Mouse (Mus musculus): ENCODE results near the gene Ap5s1. TPM values are rescaled to one million over a fixed set of nuclear protein-coding genes. Genes with fewer than 3 reads are reported as not detected.

The Ap5s1 gene
- 10 to 100 TPM; 14.9 to 17.4 TPM for total RNA-seq (2021)
- long read RNA-seq, experiment 1, transcript Ap5s1-203 (3 exons, 1,521 nt), result major isoform, 11 of 20 reads
- long read RNA-seq, experiment 1, transcript Ap5s1-205 (2 exons, 868 nt), result minor isoform, 6 of 20 reads
- long read RNA-seq, experiment 1, partial matches to known transcripts, result 1 of 20 reads
- long read RNA-seq, experiment 1, other reads (novel, unspliced or antisense), result 2 of 20 reads
- long read RNA-seq, experiment 2, transcript Ap5s1-205 (2 exons, 868 nt), result major isoform, 9 of 23 reads
- long read RNA-seq, experiment 2, transcript Ap5s1-203 (3 exons, 1,521 nt), result minor isoform, 7 of 23 reads
- long read RNA-seq, experiment 2, partial matches to known transcripts, result 2 of 23 reads
- long read RNA-seq, experiment 2, other reads (novel, unspliced or antisense), result 3 of 23 reads

- intact Hi-C loops (cut with DNase I; ENCODE audit: low total_unique reads), result no loop called here
- DNase-seq, result no peak
Measured at GRCm38 (mm10) chr2:131206778-131207177, at the start of gene Ap5s1. Gene Ap5s1 (plus strand): TSS chr2:131207078.

GRCm38 (mm10) chr2:131159491-131159910, 47.4 kb upstream of the Ap5s1 start:
- DNase-seq, result no peak
- intact Hi-C loops (cut with DNase I; ENCODE audit: low total_unique reads), result loop anchor here (5.0 kb wide), 1 partner anchor 67 kb away; no protein-coding TSS in a partner anchor

DNA sequence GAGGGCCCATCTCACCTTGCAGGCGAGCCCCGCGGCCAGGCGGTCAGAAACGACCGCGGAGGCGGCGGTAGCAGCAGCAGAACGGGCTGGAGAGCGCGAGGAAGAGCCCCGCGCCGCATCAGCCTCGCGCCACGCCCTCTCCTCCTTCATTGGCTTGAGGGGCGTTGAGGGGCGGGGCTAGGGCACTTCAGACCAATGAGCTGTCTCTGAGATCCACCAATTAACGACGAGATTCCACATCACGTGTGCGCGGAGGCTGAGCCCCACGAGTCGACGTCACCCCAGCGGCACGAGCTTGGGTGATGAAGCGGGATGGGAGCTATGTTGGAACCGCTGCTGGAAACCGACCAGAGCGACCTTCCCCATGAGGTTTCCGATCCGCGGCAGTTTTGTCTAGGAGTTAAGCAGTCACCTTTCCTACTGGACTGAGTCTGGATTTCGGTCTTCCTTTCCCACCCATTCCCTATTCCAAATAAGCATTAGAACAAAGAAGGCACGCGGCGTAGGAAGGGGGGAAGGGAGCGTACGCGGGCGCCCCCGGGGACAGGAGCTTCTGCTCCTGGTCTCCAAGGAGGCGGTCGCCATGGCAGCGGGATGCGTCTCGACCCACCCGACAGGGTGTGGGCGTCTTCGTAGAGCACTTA, 46.8 kb upstream of the Ap5s1 start, which contains the start of gene 1700037H04Rik:
TSS of gene 1700037H04Rik (minus strand) at position 144 of the 644 bp plus-strand sequence.
- peak; percentile 96 for DNase-seq
- intact Hi-C loops (cut with DNase I; ENCODE audit: low total_unique reads), result loop anchor here (5.0 kb wide), 1 partner anchor 68 kb away; no protein-coding TSS in a partner anchor

GRCm38 (mm10) chr2:131160671-131161111, 46.2 kb upstream of the Ap5s1 start:
- intact Hi-C loops (cut with DNase I; ENCODE audit: low total_unique reads), result no loop called here
- no peak for DNase-seq

GRCm38 (mm10) chr2:131163924-131164323, 43.0 kb upstream of the Ap5s1 start:
- intact Hi-C loops (cut with DNase I; ENCODE audit: low total_unique reads), result no loop called here

GRCm38 (mm10) chr2:131166172-131166571, 40.7 kb upstream of the Ap5s1 start:
- intact Hi-C loops (cut with DNase I; ENCODE audit: low total_unique reads), result no loop called here
- DNase-seq, result no peak

More at GRCm38 (mm10) chr2:131163924-131164323, 43.0 kb upstream of the Ap5s1 start:
- no peak for DNase-seq

DNA sequence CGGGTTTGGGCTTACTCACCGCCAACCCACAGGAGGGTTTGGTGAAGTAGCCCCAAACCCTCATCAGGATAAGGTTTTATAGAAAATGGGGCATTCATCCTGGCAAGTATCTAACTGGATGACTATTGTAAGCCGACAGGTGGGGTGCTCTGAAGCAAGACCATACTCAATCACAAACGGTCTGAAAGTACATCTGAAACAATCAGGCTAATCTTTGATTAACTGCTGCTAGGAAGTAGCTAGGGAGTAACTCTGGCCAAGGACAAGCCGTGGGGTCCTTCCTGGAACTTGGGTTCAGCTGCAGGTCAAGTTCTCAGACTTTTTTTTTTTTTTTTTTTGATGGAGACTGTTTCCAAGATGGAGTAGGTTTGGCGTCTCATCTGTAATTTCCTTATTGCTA, 38.9 kb upstream of the Ap5s1 start:
- DNase-seq, result no peak
- intact Hi-C loops (cut with DNase I; ENCODE audit: low total_unique reads), result no loop called here

GRCm38 (mm10) chr2:131168914-131169313, 38.0 kb upstream of the Ap5s1 start:
- intact Hi-C loops (cut with DNase I; ENCODE audit: low total_unique reads), result no loop called here

GRCm38 (mm10) chr2:131170936-131171335, 35.9 kb upstream of the Ap5s1 start:
- intact Hi-C loops (cut with DNase I; ENCODE audit: low total_unique reads), result loop anchor here (10.0 kb wide), 1 partner anchor 84 kb away; no protein-coding TSS in a partner anchor
- DNase-seq, result no peak

More at GRCm38 (mm10) chr2:131168914-131169313, 38.0 kb upstream of the Ap5s1 start:
- no peak for DNase-seq

DNA sequence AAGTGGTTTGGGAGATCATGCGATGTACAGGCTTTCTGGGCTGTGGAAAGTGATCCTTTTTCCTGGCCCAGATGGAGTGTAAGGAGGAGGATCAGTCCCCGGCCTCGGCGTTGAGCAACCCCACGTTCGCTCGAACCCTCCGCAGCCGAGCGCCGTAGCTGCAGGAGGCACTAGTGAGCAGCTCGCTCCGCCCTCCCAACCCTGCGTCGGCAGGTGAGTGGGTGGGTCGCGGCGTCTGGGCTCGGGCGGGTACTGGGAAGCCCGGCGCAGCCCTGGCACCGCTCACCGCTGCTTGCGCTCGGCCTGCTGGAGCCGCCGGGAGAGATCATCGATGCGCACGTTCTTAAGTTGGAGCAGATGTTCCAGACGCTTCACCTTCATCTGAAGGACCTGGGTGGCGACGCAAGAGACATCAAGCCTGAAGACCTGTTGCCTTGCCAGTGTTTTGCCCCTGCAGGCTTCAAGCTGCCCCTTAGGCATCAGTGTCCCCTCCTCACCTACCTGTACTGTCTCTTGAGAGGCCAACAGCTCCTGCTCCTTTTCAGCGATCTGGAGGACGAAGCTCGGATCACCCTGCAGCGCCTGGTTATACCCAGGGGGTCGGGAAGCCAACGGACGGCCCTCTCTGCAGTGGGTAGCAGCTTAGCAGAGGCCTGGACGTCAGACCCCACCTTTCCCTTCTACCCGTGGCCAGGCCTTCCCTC, 35.3 kb upstream of the Ap5s1 start:
- intact Hi-C loops (cut with DNase I; ENCODE audit: low total_unique reads), result loop anchor here (10.0 kb wide), 1 partner anchor 83 kb away; no protein-coding TSS in a partner anchor
- peak; percentile 73 for DNase-seq

GRCm38 (mm10) chr2:131172322-131172721, 34.6 kb upstream of the Ap5s1 start:
- intact Hi-C loops (cut with DNase I; ENCODE audit: low total_unique reads), result loop anchor here (10.0 kb wide), 1 partner anchor 82 kb away; no protein-coding TSS in a partner anchor

GRCm38 (mm10) chr2:131174700-131175099, 32.2 kb upstream of the Ap5s1 start:
- intact Hi-C loops (cut with DNase I; ENCODE audit: low total_unique reads), result loop anchor here (10.0 kb wide), 1 partner anchor 80 kb away; no protein-coding TSS in a partner anchor
- DNase-seq, result peak; percentile 19

More at GRCm38 (mm10) chr2:131172322-131172721, 34.6 kb upstream of the Ap5s1 start:
- DNase-seq, result no peak

DNA sequence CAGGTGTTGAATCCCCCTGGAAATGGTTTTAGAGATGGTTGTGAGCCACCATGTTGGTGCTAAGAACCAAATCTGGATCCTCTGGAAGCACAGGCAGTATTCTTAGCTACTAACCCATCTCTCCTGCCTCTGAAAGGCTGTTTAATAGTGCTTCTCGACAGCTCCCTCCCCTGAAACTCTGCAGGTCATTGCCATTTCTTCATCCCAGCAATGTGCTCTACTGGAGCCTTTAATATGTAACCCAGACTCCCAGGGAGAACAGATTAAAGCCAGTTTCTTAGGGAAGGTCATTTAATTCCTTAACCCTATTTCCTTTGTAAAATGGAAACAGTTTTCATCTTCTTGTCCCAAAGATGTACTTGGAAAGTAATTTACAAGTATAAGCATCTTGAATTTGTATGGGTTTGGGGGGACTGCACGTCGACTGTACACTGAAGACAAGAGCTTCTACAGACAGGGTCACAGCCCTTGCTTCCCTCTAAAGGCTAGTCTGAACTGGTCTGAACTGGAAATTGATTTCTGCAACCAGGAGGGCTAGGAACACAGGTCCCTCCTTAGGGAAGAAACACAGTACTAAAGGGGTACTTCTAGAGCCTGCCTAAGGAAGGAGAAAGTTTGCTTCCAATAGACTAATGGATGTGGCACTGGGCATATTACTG, 31.5 kb upstream of the Ap5s1 start:
- intact Hi-C loops (cut with DNase I; ENCODE audit: low total_unique reads), result loop anchor here (10.0 kb wide), 1 partner anchor 79 kb away; no protein-coding TSS in a partner anchor
- no peak for DNase-seq

DNA sequence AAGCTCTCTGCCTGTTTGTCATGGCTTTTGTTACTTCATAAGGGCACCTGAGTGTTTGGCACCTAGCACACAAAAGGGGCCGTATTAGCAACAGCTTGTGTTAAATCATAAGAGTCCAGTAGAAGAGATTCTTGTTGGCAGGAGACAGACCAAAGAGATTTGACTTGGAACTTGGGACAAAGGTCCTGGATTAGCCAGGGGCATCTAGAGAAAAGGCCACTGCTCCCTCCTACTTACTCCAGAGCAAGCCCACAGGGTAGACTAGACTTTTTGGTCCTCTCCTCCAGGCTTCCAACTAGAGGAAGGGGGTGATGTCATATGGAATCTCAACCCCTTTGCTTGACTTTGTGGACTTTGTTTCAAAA, 31.0 kb upstream of the Ap5s1 start:
- DNase-seq, result no peak
- intact Hi-C loops (cut with DNase I; ENCODE audit: low total_unique reads), result loop anchor here (10.0 kb wide), 1 partner anchor 79 kb away; no protein-coding TSS in a partner anchor

GRCm38 (mm10) chr2:131176491-131176890, 30.4 kb upstream of the Ap5s1 start:
- intact Hi-C loops (cut with DNase I; ENCODE audit: low total_unique reads), result loop anchor here (10.0 kb wide), 1 partner anchor 78 kb away; no protein-coding TSS in a partner anchor

GRCm38 (mm10) chr2:131177932-131178331, 28.9 kb upstream of the Ap5s1 start:
- DNase-seq, result no peak
- intact Hi-C loops (cut with DNase I; ENCODE audit: low total_unique reads), result loop anchor here (10.0 kb wide), 1 partner anchor 77 kb away; no protein-coding TSS in a partner anchor

More at GRCm38 (mm10) chr2:131176491-131176890, 30.4 kb upstream of the Ap5s1 start:
- no peak for DNase-seq

- DNase-seq, result peak; percentile 32
- intact Hi-C loops (cut with DNase I; ENCODE audit: low total_unique reads), result loop anchor here (10.0 kb wide), 1 partner anchor 76 kb away; no protein-coding TSS in a partner anchor
Measured at GRCm38 (mm10) chr2:131178828-131179245, 28.0 kb upstream of the Ap5s1 start.

- intact Hi-C loops (cut with DNase I; ENCODE audit: low total_unique reads), result loop anchor here (10.0 kb wide), 1 partner anchor 75 kb away; no protein-coding TSS in a partner anchor
- peak; percentile 64 for DNase-seq
Measured at GRCm38 (mm10) chr2:131179246-131179886, 27.5 kb upstream of the Ap5s1 start.

Data from gastrocnemius, postnatal 14 days (tissue).